Mouse (Mus musculus) MEL (cell line): ENCODE data around the gene Med11.

Experiments used
- CHD2 ChIP-seq: IDR thresholded peaks from 2 replicates; pipeline ENCODE4 v1.6.1; 2011; ENCODE audit warnings: low read length, improper control_type of control experiment
- CTCF ChIP-seq, 3 experiments: IDR thresholded peaks in 2 of 3; conservative IDR thresholded peaks in 1 of 3; 2 replicates each; pipeline ENCODE4 v1.5.1; 2011 to 2012; ENCODE audit warnings: low read length in 3 of 3, low read depth in 2 of 3, mild to moderate bottlenecking in 2 of 3, improper control_type of control experiment in 1 of 3, inconsistent platforms in 1 of 3, mixed read lengths in 1 of 3, moderate library complexity in 1 of 3; ENCODE audit not compliant: control insufficient read depth in 1 of 3, insufficient read depth in 1 of 3, poor library complexity in 1 of 3, severe bottlenecking in 1 of 3
- KAT2A ChIP-seq: conservative IDR thresholded peaks from 2 replicates; pipeline ENCODE4 v1.6.1; 2012; ENCODE audit warnings: low read depth, low read length, improper control_type of control experiment, inconsistent platforms
- POLR2A ChIP-seq, 2 experiments: IDR thresholded peaks; 2 replicates each; pipeline ENCODE4 v1.6.1; 2011 to 2012; ENCODE audit warnings: low read length in 2 of 2, mild to moderate bottlenecking in 2 of 2, control low read depth in 1 of 2, improper control_type of control experiment in 1 of 2, low read depth in 1 of 2, moderate library complexity in 1 of 2; ENCODE audit not compliant: control insufficient read depth in 1 of 2, insufficient read depth in 1 of 2, poor library complexity in 1 of 2
- TAL1 ChIP-seq: IDR thresholded peaks from 2 replicates; pipeline ENCODE4 v1.6.1; 2012; ENCODE audit warnings: mild to moderate bottlenecking, inconsistent platforms, low read length, moderate library complexity, mixed read lengths
- UBTF ChIP-seq: IDR thresholded peaks from 2 replicates; pipeline ENCODE4 v1.6.1; 2012; ENCODE audit warnings: low read depth, mild to moderate bottlenecking, inconsistent platforms, low read length, improper control_type of control experiment, moderate library complexity, borderline replicate concordance; ENCODE audit not compliant: insufficient read depth
- USF1 ChIP-seq: IDR thresholded peaks from 2 replicates; pipeline ENCODE4 v1.6.1; 2014; ENCODE audit warnings: low read depth, mild to moderate bottlenecking, inconsistent platforms, low read length, improper control_type of control experiment, moderate library complexity

DNA sequence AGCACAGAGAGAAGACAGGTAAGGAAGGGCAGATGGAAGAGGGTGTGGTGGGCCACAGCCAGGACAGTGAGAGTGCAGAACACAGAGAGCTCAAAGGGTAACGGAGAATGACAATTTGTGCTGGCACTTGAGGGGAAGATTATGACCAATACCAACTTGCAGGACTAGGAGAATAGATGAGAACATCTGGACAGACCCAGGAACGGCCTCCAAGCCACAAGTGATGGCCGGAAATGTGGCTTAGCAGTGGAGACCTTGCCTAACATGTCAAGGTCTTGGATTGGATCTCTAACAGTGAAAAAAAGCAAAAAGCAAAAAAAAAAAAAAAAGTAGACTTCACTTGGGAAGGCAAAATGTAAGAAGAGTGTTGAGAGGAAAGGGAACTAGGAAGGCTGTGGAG is 18.0 kb downstream of the Med11 start:
- no peak for TF ChIP-seq USF1
- TF ChIP-seq CTCF (IDR thresholded peaks at IDR 0.05 in 2 of 3, conservative IDR thresholded peaks at IDR 0.05 in 1 of 3; ENCODE audit: control insufficient read depth in 1 of 3, insufficient read depth in 1 of 3, low read depth in 2 of 3, low read length in 3 of 3, poor library complexity in 1 of 3, severe bottlenecking in 1 of 3), result no peak
- no peak for TF ChIP-seq CHD2
- no peak for TF ChIP-seq TAL1
- TF ChIP-seq UBTF, result no peak
- TF ChIP-seq KAT2A, result no peak
- TF ChIP-seq POLR2A (IDR thresholded peaks at IDR 0.05; ENCODE audit: control insufficient read depth in 1 of 2, insufficient read depth in 1 of 2, low read depth in 1 of 2, low read length in 2 of 2, poor library complexity in 1 of 2), result no peak
